Mouse (Mus musculus) kidney, embryonic 14.5 days (tissue): Measurements from ENCODE around the gene Llgl2. TPM values are rescaled to one million over a fixed set of nuclear protein-coding genes. Genes with fewer than 3 reads are reported as not detected.
A peak's percentile ranks its signal among the peaks of the same experiment; 100 is the strongest.

Experiments
- ATAC-seq: fragments of 200-750 bp; cut with Nextera tagmentation; 2 replicates; pipeline ENCODE4 v1.8.0; 2017; ENCODE audit warnings: moderate number of reproducible peaks, mild to moderate bottlenecking, moderate TSS enrichment, moderate library complexity; ENCODE audit not compliant: low FRiP score, low TSS enrichment
- H3K27ac ChIP-seq: fragments of 300-500 bp; sonication (generic); 2 replicates; pipeline ENCODE4 v1.5.1; 2014; ENCODE audit warnings: low read depth, mild to moderate bottlenecking, low read length, moderate library complexity, mixed read lengths
- H3K27me3 ChIP-seq: fragments of 300-500 bp; sonication (generic); 2 replicates; pipeline ENCODE4 v1.6.1; 2014; ENCODE audit warnings: mild to moderate bottlenecking, low read length; ENCODE audit not compliant: control insufficient read depth, insufficient read depth
- H3K36me3 ChIP-seq: fragments of 300-500 bp; sonication (generic); 2 replicates; pipeline ENCODE4 v1.6.1; 2014; ENCODE audit warnings: low read length, mixed read lengths; ENCODE audit not compliant: control insufficient read depth, insufficient read depth
- H3K4me1 ChIP-seq: fragments of 300-500 bp; sonication (generic); 2 replicates; pipeline ENCODE4 v1.6.1; 2014; ENCODE audit warnings: low read length, mixed read lengths; ENCODE audit not compliant: control insufficient read depth, insufficient read depth
- H3K4me2 ChIP-seq: fragments of 300-500 bp; sonication (generic); replicated peaks from 2 replicates; pipeline ENCODE4 v1.6.1; 2014; ENCODE audit warnings: low read depth, mild to moderate bottlenecking, low read length
- H3K4me3 ChIP-seq: fragments of 300-500 bp; sonication (generic); 2 replicates; pipeline ENCODE4 v1.5.1; 2014; ENCODE audit warnings: mild to moderate bottlenecking, low read length
- H3K9ac ChIP-seq: fragments of 300-500 bp; sonication (generic); 2 replicates; pipeline ENCODE4 v1.6.1; 2014; ENCODE audit warnings: low read depth, mild to moderate bottlenecking, low read length, moderate library complexity
- H3K9me3 ChIP-seq: fragments of 300-500 bp; sonication (generic); 2 replicates; pipeline ENCODE4 v1.6.1; 2016; ENCODE audit warnings: low read length; ENCODE audit not compliant: control insufficient read depth
- WGBS: fragments of 180-500 bp; shearing (Covaris S2); extraction: QIAGEN DNeasy Blood & Tissue Kit; methylation state at CpG from one replicate; pipeline ENCODE4 v1.1.7; 2014; 5-methylcytosine and 5-hydroxymethylcytosine counted together
- polyA plus RNA-seq: library from polyadenylated mRNA; unstranded; fragments of >200 nt; fragmentation: Nextera tagmentation; extraction: Ambion mirVana; gene quantifications from 2 replicates; pipeline ENCODE4 v1.2.1, GENCODE M21; 2014

Llgl2 gene
- polyA plus RNA-seq, 1 experiment from 2014 or later: 28.7 TPM

GRCm38 (mm10) chr11:115786473-115786872 is 37.4 kb upstream of the Llgl2 start:
- H3K9ac ChIP-seq: peak overlapping the region; percentile 31; the same call in 1 of the 2 replicates
- WGBS: 72% methylated on average over 6 of the region's 6 CpGs

GRCm38 (mm10) chr11:115789787-115790186 is 34.1 kb upstream of the Llgl2 start:
- Histone ChIP-seq H3K4me1 (0 out of 2 replicates have a peak, but pooled peaks cover 8% of the 10 kb centered on the region), H3K36me3 (peaks cover 68% of the 10 kb centered on the region), H3K4me2 (no peak overlapping the region), H3K4me3 (no peak overlapping the region), H3K27ac (no peak overlapping the region), H3K9me3 (no peaks in the 10 kb centered on the region), H3K9ac (no peak overlapping the region), H3K27me3 (no peaks in the 10 kb centered on the region)
- 96% methylated on average over 7 of the region's 7 CpGs for WGBS
- ATAC-seq: no peak

More at GRCm38 (mm10) chr11:115786473-115786872, 37.4 kb upstream of the Llgl2 start:
- Histone ChIP-seq H3K36me3 (peaks cover 35% of the 10 kb centered on the region), H3K9me3 (no peaks in the 10 kb centered on the region), H3K4me3 (no peak overlapping the region), H3K27ac (no peak overlapping the region), H3K4me1 (0 out of 2 replicates have a peak, but pooled peaks cover 8% of the 10 kb centered on the region), H3K27me3 (no peaks in the 10 kb centered on the region), H3K4me2 (no peak overlapping the region)
- no peak for ATAC-seq

GRCm38 (mm10) chr11:115791919-115792318 is 31.9 kb upstream of the Llgl2 start:
- no peak overlapping the region for H3K4me3 ChIP-seq
- no peak for ATAC-seq
- H3K9ac ChIP-seq: no peak overlapping the region
- 90% methylated on average over 16 of the region's 16 CpGs for WGBS
- no peaks in the 10 kb centered on the region for H3K27me3 ChIP-seq
- H3K4me1 ChIP-seq: 0 out of 2 replicates have a peak, but pooled peaks cover 3% of the 10 kb centered on the region
- H3K36me3 ChIP-seq: peaks cover 79% of the 10 kb centered on the region
- H3K4me2 ChIP-seq: no peak overlapping the region
- H3K9me3 ChIP-seq: no peaks in the 10 kb centered on the region
- H3K27ac ChIP-seq: no peak overlapping the region

- Histone ChIP-seq H3K4me3 (no peak overlapping the region), H3K36me3 (peaks cover 80% of the 10 kb centered on the region)
Measured at GRCm38 (mm10) chr11:115792353-115792752, 31.5 kb upstream of the Llgl2 start.

GRCm38 (mm10) chr11:115796898-115797297 is 27.0 kb upstream of the Llgl2 start:
- H3K27me3 ChIP-seq: no peaks in the 10 kb centered on the region
- 80% methylated on average over 15 of the region's 15 CpGs for WGBS
- ATAC-seq: no peak
- H3K36me3 ChIP-seq: peaks cover 96% of the 10 kb centered on the region
- 0 out of 2 replicates have a peak overlapping the region, but pooled peaks have one; percentile 24 for H3K27ac ChIP-seq
- no peak overlapping the region for H3K4me2 ChIP-seq
- H3K4me3 ChIP-seq: no peak overlapping the region
- H3K9me3 ChIP-seq: no peaks in the 10 kb centered on the region
- no peak overlapping the region for H3K9ac ChIP-seq
- H3K4me1 ChIP-seq: 0 out of 2 replicates have a peak, but pooled peaks cover 3% of the 10 kb centered on the region

More at GRCm38 (mm10) chr11:115792353-115792752, 31.5 kb upstream of the Llgl2 start:
- ATAC-seq: no peak
- Histone ChIP-seq H3K4me1 (0 out of 2 replicates have a peak, but pooled peaks cover 3% of the 10 kb centered on the region), H3K4me2 (no peak overlapping the region), H3K9ac (no peak overlapping the region), H3K9me3 (no peaks in the 10 kb centered on the region), H3K27ac (no peak overlapping the region), H3K27me3 (no peaks in the 10 kb centered on the region)
- WGBS: 87% methylated on average over 14 of the region's 14 CpGs

- H3K27me3 ChIP-seq: no peaks in the 10 kb centered on the region
- H3K9ac ChIP-seq: no peak overlapping the region
- no peak overlapping the region for H3K27ac ChIP-seq
- H3K36me3 ChIP-seq: peaks cover 96% of the 10 kb centered on the region
- ATAC-seq: no peak
- H3K9me3 ChIP-seq: no peaks in the 10 kb centered on the region
- no peak overlapping the region for H3K4me2 ChIP-seq
- no peak overlapping the region for H3K4me3 ChIP-seq
- H3K4me1 ChIP-seq: 0 out of 2 replicates have a peak, but pooled peaks cover 3% of the 10 kb centered on the region
- 75% methylated on average over 9 of the region's 9 CpGs for WGBS
Measured at GRCm38 (mm10) chr11:115797665-115798064, 26.2 kb upstream of the Llgl2 start.

GRCm38 (mm10) chr11:115800981-115801380 is 22.9 kb upstream of the Llgl2 start:
- ATAC-seq: no peak
- peaks cover 87% of the 10 kb centered on the region for H3K36me3 ChIP-seq
- H3K4me2 ChIP-seq: no peak overlapping the region
- no peak overlapping the region for H3K9ac ChIP-seq
- H3K9me3 ChIP-seq: no peaks in the 10 kb centered on the region
- H3K27ac ChIP-seq: no peak overlapping the region
- H3K4me3 ChIP-seq: no peak overlapping the region
- no peaks in the 10 kb centered on the region for H3K27me3 ChIP-seq
- 0 out of 2 replicates have a peak, but pooled peaks cover 3% of the 10 kb centered on the region for H3K4me1 ChIP-seq
- 90% methylated on average over 18 of the region's 18 CpGs for WGBS

GRCm38 (mm10) chr11:115803072-115803709 is 20.7 kb upstream of the Llgl2 start:
- H3K9ac ChIP-seq: no peak overlapping the region
- H3K36me3 ChIP-seq: peaks cover 81% of the 10 kb centered on the region
- H3K4me1 ChIP-seq: peaks cover 2% of the 10 kb centered on the region; the same call in 1 of the 2 replicates
- H3K4me3 ChIP-seq: no peak overlapping the region
- ATAC-seq: no peak
- no peak overlapping the region for H3K4me2 ChIP-seq
- H3K27me3 ChIP-seq: no peaks in the 10 kb centered on the region
- H3K9me3 ChIP-seq: no peaks in the 10 kb centered on the region
- 87% methylated on average over 24 of the region's 24 CpGs for WGBS
- H3K27ac ChIP-seq: no peak overlapping the region

- peaks cover 66% of the 10 kb centered on the region for H3K36me3 ChIP-seq
- no peaks in the 10 kb centered on the region for H3K27me3 ChIP-seq
- no peak overlapping the region for H3K9ac ChIP-seq
- no peak for ATAC-seq
- H3K4me2 ChIP-seq: no peak overlapping the region
- peaks cover 21% of the 10 kb centered on the region for H3K4me1 ChIP-seq
- H3K27ac ChIP-seq: no peak overlapping the region
- no peaks in the 10 kb centered on the region for H3K9me3 ChIP-seq
- 98% methylated on average over 7 of the region's 7 CpGs for WGBS
- no peak overlapping the region for H3K4me3 ChIP-seq
Measured at GRCm38 (mm10) chr11:115805005-115805404, 18.8 kb upstream of the Llgl2 start.
